Mouse (Mus musculus): ENCODE data around the gene Ehbp1l1. TPM values are rescaled to one million over a fixed set of nuclear protein-coding genes. Genes with fewer than 3 reads are reported as not detected.
A peak's percentile ranks its signal among the peaks of the same experiment; 100 is the strongest.

Ehbp1l1 gene
- 203 and 207 TPM in 2 replicates for polyA plus RNA-seq (2012; ENCODE audit: insufficient read depth, low replicate concordance)

- Histone ChIP-seq H3K4me1 (peaks cover 85% of the 10 kb centered on the region), H3K27me3 (replicated peaks) (no peaks in the 10 kb centered on the region), H3K4me3 (replicated peaks) (peak within 1 kb of the TSS; percentile 96), H3K9me3 (no peaks in the 10 kb centered on the region), H3K36me3 (replicated peaks; ENCODE audit: low read length) (peaks cover 44% of the 10 kb centered on the region)
- no peak for TF ChIP-seq GATA1 (IDR thresholded peaks at IDR 0.05; ENCODE audit: borderline replicate concordance, low read length)
- no peak for TF ChIP-seq FLI1 (IDR thresholded peaks at IDR 0.05; ENCODE audit: low read length)
These were observed at the start of gene Ehbp1l1 for GRCm38 (mm10) chr19:5725767-5726515. Gene Ehbp1l1 (minus strand): TSS chr19:5726317.

- peaks cover 42% of the 10 kb centered on the region for H3K36me3 ChIP-seq (replicated peaks; ENCODE audit: low read length)
- H3K4me1 ChIP-seq = peaks cover 43% of the 10 kb centered on the region
- TF ChIP-seq GATA1 (IDR thresholded peaks at IDR 0.05; ENCODE audit: borderline replicate concordance, low read length) = no peak
- no peak for TF ChIP-seq FLI1 (IDR thresholded peaks at IDR 0.05; ENCODE audit: low read length)
- H3K4me3 ChIP-seq (replicated peaks) = peak within 1 kb of the TSS; percentile 95
- H3K27me3 ChIP-seq (replicated peaks) = peaks cover 2% of the 10 kb centered on the region
- H3K9me3 ChIP-seq = no peaks in the 10 kb centered on the region
These were observed 45.1 kb upstream of the Ehbp1l1 start, which contains the start of gene Scyl1 for GRCm38 (mm10) chr19:5770925-5771860. Gene Scyl1 (minus strand): TSS chr19:5771419.

- Histone ChIP-seq H3K4me1 (peaks cover 43% of the 10 kb centered on the region), H3K4me3 (replicated peaks) (peak overlapping the region; percentile 95), H3K36me3 (replicated peaks; ENCODE audit: low read length) (peaks cover 50% of the 10 kb centered on the region), H3K9me3 (no peaks in the 10 kb centered on the region), H3K27me3 (replicated peaks) (no peaks in the 10 kb centered on the region)
- TF ChIP-seq FLI1 (IDR thresholded peaks at IDR 0.05; ENCODE audit: low read length) (no peak), GATA1 (IDR thresholded peaks at IDR 0.05; ENCODE audit: borderline replicate concordance, low read length) (no peak)
These were observed 44.2 kb upstream of the Ehbp1l1 start for GRCm38 (mm10) chr19:5770311-5770710.

- Histone ChIP-seq H3K4me3 (replicated peaks) (no peak overlapping the region), H3K36me3 (replicated peaks; ENCODE audit: low read length) (peaks cover 79% of the 10 kb centered on the region), H3K9me3 (no peaks in the 10 kb centered on the region), H3K27me3 (replicated peaks) (no peaks in the 10 kb centered on the region), H3K4me1 (peaks cover 43% of the 10 kb centered on the region)
- TF ChIP-seq FLI1 (IDR thresholded peaks at IDR 0.05; ENCODE audit: low read length) = no peak
- TF ChIP-seq GATA1 (IDR thresholded peaks at IDR 0.05; ENCODE audit: borderline replicate concordance, low read length) = no peak
These were observed 41.2 kb upstream of the Ehbp1l1 start for GRCm38 (mm10) chr19:5767271-5767670.

GRCm38 (mm10) chr19:5763163-5763562 lies 37.0 kb upstream of the Ehbp1l1 start:
- H3K4me3 ChIP-seq (replicated peaks) = no peak overlapping the region
- H3K27me3 ChIP-seq (replicated peaks) = no peaks in the 10 kb centered on the region
- H3K36me3 ChIP-seq (replicated peaks; ENCODE audit: low read length) = peaks cover 97% of the 10 kb centered on the region
- TF ChIP-seq FLI1 (IDR thresholded peaks at IDR 0.05; ENCODE audit: low read length) (no peak), GATA1 (IDR thresholded peaks at IDR 0.05; ENCODE audit: borderline replicate concordance, low read length) (no peak)
- no peaks in the 10 kb centered on the region for H3K9me3 ChIP-seq
- peaks cover 10% of the 10 kb centered on the region for H3K4me1 ChIP-seq

GRCm38 (mm10) chr19:5758878-5759403 lies 32.8 kb upstream of the Ehbp1l1 start:
- H3K9me3 ChIP-seq = no peaks in the 10 kb centered on the region
- H3K36me3 ChIP-seq (replicated peaks; ENCODE audit: low read length) = peaks cover 74% of the 10 kb centered on the region
- TF ChIP-seq GATA1 (IDR thresholded peaks at IDR 0.05; ENCODE audit: borderline replicate concordance, low read length) = no peak
- TF ChIP-seq FLI1 (IDR thresholded peaks at IDR 0.05; ENCODE audit: low read length) = no peak
- peaks cover 22% of the 10 kb centered on the region for H3K27me3 ChIP-seq (replicated peaks)
- no peaks in the 10 kb centered on the region; the same call in 1 of the 2 replicates for H3K4me1 ChIP-seq
- H3K4me3 ChIP-seq (replicated peaks) = no peak overlapping the region

- H3K9me3 ChIP-seq = no peaks in the 10 kb centered on the region
- peaks cover 36% of the 10 kb centered on the region for H3K27me3 ChIP-seq (replicated peaks)
- peaks cover under 1% of the 10 kb centered on the region; the same call in 1 of the 2 replicates for H3K4me1 ChIP-seq
- peaks cover 58% of the 10 kb centered on the region for H3K36me3 ChIP-seq (replicated peaks; ENCODE audit: low read length)
- H3K4me3 ChIP-seq (replicated peaks) = no peak overlapping the region
- TF ChIP-seq FLI1 (IDR thresholded peaks at IDR 0.05; ENCODE audit: low read length) (no peak), GATA1 (IDR thresholded peaks at IDR 0.05; ENCODE audit: borderline replicate concordance, low read length) (no peak)
These were observed 31.0 kb upstream of the Ehbp1l1 start for GRCm38 (mm10) chr19:5756991-5757636.

- Histone ChIP-seq H3K27me3 (replicated peaks) (peaks cover 42% of the 10 kb centered on the region), H3K4me1 (peaks cover 7% of the 10 kb centered on the region), H3K36me3 (replicated peaks; ENCODE audit: low read length) (peaks cover 51% of the 10 kb centered on the region), H3K9me3 (no peaks in the 10 kb centered on the region), H3K4me3 (replicated peaks) (no peak overlapping the region)
- TF ChIP-seq FLI1 (IDR thresholded peaks at IDR 0.05; ENCODE audit: low read length) (no peak), GATA1 (IDR thresholded peaks at IDR 0.05; ENCODE audit: borderline replicate concordance, low read length) (no peak)
These were observed 30.3 kb upstream of the Ehbp1l1 start for GRCm38 (mm10) chr19:5756321-5756985.

- H3K27me3 ChIP-seq (replicated peaks) = peaks cover 87% of the 10 kb centered on the region
- no peak for TF ChIP-seq FLI1 (IDR thresholded peaks at IDR 0.05; ENCODE audit: low read length)
- no peak for TF ChIP-seq GATA1 (IDR thresholded peaks at IDR 0.05; ENCODE audit: borderline replicate concordance, low read length)
These were observed 25.6 kb upstream of the Ehbp1l1 start for GRCm38 (mm10) chr19:5751742-5752141.

More at GRCm38 (mm10) chr19:5751742-5752141, 25.6 kb upstream of the Ehbp1l1 start:
- Histone ChIP-seq H3K4me1 (peaks cover 28% of the 10 kb centered on the region), H3K4me3 (replicated peaks) (peak overlapping the region; percentile 66), H3K36me3 (replicated peaks; ENCODE audit: low read length) (peaks cover 4% of the 10 kb centered on the region), H3K9me3 (no peaks in the 10 kb centered on the region)
